Mouse (Mus musculus) heart, postnatal 4 days (tissue): ENCODE data around the gene Dock2. TPM values are rescaled to one million over a fixed set of nuclear protein-coding genes. Genes with fewer than 3 reads are reported as not detected.
"Not testable (repeated sequence)": the region's sequence is repeated elsewhere in the genome, so short reads cannot be mapped to it uniquely, and the experiment has no call there.

Source experiments
- DNase-seq: peaks from one replicate; pipeline ENCODE4 v3.0.0; 2021
- total RNA-seq, 2 experiments: library from RNA; stranded (reverse); gene quantifications; 2 replicates each; pipeline ENCODE4 v1.2.3; 2021

Gene Dock2
- total RNA-seq: 1 to 10 TPM; 1.4 to 1.7 TPM

DNA sequence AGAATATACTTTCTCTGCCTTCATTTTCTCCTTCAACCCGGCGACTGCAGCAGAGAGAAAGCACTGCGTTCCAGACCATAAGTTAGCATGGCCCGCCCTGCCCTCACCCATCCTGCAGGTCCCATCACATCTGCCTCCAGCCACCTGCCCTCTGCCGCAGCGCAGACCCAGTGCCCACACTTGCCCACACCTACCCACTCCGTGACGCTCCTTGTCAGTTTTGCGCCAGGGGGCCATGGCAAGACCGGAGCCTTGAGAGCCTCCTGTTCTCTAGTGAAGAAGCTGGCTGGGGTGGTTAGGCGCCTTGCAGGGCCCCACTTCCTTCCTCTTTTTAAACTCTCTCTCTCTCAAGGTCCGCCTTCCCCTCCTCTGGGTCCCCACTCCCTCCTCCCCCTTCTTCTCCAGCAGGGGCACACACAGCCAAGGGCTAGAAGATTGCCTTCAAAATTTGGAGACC is at the start of gene Dock2:
Gene Dock2, minus strand, starts transcription at position 306 of the 457 bp plus-strand sequence.
- DNase-seq: no peak

DNA sequence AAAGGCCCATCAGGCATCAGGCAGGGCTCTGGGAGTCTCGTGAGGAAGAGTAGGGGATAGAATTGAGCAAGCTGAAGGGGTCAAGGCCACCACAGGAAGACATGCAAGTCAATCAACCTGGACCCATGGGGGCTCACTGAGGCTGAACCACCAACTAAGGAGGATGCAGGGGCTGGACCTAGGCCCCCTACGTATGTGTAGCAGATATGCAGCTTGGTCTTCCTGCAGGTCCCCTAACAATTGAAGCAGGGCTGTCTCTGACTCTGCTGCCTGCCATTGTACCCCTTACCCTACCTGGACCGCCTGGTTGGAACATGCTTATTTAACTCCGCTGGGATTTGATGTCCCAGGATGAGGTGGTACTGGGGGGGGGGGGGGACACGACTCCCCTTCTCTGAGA is 49.0 kb upstream of the Dock2 start:
- DNase-seq: no peak

DNA sequence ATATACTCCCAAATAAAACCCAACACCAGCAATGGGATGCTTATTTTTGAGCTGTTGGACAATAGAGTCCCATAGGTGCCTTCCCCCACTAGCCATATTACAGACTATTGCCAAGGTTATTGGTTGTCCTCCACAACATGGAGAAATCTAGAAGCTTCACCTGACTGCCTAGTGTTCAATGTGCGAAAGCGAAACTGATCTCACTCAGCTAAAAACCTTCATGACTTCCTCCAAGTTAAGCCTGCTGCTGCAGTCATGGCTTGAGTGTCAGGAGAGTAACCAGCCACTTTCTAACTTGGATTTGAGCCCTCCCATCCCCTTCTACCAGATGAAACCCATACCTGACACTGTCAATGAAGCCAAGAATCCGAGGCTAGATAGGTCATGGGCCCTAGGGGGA is 44.1 kb upstream of the Dock2 start:
- DNase-seq: no peak

DNA sequence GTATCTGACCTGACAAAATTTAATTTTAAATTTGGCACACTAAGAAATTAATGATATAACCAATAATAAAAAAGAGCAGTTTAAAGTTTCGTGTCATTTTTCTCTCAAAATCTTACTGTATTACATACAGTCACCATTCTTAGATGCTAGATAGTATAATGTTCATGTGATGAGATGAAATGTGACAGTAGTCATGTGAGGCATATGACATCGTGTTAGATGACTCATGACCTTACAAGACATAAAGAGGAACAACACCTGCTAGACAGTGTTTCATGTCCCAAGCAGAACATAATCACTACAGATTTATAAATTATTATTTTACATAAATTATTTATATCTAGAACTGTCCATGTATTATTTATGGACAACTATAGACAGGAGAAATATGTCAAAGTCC is 43.2 kb upstream of the Dock2 start:
- DNase-seq: no peak

DNA sequence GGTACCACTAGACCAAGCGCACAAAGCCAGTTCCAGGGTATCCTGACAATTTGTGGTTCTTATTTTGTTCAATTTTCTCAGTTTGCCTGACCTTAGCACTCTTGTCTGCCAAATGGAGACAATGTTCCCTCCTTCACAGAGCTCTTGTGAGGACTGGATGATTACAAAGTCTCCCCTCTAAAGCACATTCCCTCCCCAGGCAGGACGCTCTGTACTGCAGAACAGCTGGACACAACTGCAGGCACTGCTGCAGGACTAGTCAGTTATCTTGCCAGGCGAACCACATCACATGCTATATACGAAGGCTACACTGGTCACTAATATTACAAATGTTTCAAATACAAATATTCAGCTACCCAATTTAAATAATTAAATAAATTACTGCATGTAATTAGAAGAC is 41.1 kb upstream of the Dock2 start:
- DNase-seq: no peak

DNA sequence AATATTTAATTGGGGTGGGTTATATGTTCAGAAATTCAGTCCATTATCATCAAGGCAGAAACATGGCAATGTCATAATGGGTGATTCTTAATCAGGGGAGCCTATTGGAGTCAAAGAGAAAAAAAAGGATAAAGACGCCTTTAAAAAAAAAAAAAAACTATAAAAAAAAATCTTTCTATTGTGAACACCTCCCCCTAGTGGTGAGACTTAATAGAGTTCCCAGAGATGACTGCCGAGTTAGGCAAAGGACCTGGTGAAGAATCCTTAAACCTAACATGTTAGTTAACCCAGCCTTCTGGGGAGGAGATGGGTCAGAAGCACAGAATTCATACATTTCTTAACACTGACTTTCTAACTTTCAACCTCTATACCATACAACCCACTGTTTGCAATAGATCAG is 31.1 kb upstream of the Dock2 start:
- no peak for DNase-seq

DNA sequence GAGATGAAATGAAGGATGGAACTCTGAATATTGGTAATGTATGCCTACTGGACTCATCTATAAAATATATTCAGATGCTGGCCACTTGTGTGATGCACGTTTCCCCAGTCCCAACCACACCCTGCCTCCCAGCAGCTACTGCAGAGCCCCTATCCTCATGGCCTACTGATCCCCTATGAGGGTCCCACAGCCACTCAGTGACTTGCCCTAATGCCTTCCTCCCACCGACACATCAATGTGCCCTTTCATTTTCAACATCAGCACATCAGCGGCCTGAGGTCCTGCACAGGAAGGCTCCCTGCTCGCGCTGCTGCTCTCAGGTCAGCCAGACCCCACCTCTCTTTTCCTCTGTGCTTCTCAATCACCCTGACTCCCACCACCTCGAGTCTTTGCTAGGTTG is 30.6 kb upstream of the Dock2 start:
- DNase-seq: no peak

DNA sequence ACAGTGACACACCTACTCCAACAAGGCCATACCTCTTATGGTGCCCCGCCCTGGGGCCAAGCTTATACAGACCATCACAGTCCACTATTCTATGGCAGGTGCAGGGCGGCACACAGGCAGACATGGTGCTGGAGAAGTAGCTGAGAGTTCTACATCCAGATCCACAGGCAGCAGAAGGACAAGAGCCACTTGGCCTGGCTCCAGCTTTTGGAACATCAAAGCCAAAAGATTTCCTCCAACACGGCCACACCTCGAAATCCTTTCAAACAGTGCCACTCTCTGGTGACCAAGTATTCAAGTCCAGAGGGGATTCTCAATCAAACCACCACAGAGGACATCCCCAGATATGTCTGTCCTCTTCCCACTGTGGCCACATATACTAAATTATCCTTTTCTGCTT is 21.3 kb upstream of the Dock2 start:
- not testable (repeated sequence) for DNase-seq

DNA sequence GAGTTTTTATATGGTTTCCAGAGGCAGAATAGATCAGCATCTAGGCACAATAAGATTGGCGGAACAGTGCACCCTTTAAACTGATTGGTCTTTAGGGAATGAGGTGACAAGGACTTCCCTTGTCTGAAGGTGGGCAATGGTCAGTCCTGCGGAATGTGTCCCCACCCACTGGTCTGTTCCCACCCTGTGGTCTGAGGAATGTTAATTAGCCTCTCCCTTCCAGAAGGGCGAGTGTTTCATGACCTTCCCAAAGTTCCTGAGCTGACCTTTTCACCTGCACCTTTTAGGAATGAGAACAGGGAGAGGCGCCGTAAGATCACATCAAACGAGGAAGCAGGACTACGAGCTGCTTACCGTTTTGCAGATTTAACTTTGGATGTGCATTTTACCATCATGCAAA is 14.4 kb upstream of the Dock2 start:
- DNase-seq: not testable (repeated sequence)

DNA sequence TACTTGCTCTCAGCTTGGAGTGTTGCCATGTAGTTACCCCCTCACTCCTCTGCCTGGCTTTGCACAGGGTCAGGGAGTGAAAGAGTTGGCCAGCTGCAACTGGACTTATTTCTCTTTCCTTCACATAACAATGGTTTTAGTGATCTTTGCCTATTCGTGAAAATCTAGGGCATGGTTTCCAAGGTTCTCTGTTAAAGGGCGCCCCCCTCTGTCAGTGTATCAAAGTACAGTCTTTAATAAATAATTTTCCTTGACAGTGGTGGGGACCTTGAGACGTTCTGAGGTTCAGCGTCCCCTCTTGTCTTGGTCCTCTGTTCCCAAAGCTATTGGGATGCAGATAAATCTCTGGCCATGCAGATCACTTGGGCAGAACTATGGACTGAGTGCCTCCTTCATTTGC is 12.4 kb upstream of the Dock2 start:
- DNase-seq: no peak

- DNase-seq: no peak
Measured at GRCm38 (mm10) chr11:34791872-34792271, 8.2 kb upstream of the Dock2 start.

GRCm38 (mm10) chr11:34784864-34785263 is 1.2 kb upstream of the Dock2 start:
- no peak for DNase-seq

- DNase-seq: no peak
Measured at GRCm38 (mm10) chr11:34782516-34783430, 919 bp downstream of the Dock2 start.

DNA sequence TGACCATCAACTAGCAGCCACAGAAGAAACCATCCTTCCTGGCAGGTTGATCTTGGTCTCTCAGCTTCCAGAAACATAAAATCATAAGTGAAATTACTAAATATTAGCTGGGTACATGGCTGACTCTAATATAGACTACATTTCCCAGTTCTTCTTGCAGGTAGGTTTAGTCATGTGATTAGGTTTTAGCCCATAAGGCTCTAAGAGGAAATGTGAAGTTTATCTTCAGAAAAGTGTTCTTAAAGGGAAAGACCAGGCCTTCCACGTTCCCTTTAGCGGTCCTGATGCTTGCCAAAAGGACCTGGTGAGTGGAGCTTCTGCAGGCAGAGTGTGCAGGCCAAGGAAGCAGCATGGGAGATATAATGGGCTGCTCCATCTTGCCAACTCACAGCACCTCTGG is 2.9 kb downstream of the Dock2 start:
- no peak for DNase-seq

GRCm38 (mm10) chr11:34779966-34780365 is 3.7 kb downstream of the Dock2 start:
- DNase-seq: no peak

DNA sequence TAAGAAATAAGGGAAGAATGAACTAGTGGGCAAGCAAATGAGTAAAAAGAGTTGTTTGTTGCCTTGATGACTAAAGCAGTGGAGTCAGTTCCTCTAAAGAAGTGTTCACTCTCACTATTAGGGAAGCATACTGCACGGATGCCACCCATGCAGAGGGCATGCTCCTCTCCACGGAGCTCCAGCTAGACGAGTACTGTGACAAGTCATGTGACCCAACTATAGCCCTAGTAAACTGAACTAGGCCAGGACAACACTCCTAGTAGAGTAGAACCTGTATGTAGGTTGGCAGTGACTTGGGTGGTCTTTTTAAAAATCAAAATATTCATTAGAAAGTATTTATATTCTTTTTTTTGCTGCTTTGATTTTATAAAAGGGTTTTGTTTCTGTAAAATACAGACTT is 5.3 kb downstream of the Dock2 start:
- no peak for DNase-seq

DNA sequence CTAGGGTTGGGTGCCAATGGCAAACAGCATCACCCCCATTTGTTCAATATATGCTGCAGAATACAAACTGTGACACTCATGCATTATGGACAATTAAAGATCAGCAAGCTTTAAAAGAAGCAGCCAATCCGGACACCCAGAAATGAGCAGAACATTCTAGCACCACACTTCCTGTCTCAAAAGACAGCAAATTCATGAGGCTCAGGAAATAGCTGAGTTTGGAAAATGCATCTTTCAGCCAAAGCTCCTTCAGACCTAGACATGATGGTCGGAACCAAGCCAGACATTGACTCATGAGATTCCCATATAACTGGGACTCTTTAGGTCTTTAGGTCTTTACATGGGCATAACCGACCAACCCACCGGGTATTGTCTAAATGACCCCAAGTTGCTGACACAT is 6.2 kb downstream of the Dock2 start:
- no peak for DNase-seq

GRCm38 (mm10) chr11:34776054-34776453 is 7.6 kb downstream of the Dock2 start:
- no peak for DNase-seq

- DNase-seq: no peak
Measured at GRCm38 (mm10) chr11:34774636-34775035, 9.1 kb downstream of the Dock2 start.

- no peak for DNase-seq
Measured at GRCm38 (mm10) chr11:34773304-34773895, 10.3 kb downstream of the Dock2 start.

DNA sequence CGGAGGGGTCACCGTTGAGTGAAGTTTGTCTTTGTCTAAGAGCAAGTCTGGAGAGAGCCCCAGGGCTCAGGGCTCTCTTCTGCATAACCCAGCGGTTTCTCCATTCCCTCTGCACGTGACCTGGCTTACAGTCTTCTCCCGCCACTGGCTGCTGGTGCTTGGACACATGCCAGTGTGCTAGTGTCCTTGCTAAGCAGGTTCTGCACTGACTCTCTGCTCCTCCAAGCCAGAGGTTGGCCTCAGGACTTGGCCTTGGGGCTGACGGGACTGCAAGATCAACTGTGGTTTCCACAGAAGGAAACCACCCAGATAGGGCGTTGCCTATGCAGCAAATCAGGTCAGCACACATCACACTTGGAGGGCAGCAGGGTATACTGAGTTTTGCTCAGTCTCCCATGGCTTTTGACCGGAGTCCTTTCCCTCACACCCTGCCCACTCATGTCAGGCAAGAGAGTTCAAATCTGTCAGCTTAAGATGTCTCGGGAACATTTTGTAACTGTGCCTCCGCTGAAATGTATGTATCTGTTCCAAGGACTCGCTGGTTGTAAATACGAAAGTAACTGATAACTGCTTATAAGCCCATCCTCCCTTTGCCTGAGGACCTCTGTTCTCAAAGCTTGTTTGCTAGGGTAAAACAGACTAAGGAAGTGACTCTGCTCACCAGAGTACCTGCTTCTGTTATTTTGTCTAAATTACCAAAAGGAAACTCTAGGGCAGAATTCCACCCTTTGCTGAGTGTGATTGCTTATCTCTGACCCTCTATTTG is 12.3 kb downstream of the Dock2 start:
- DNase-seq: peak; percentile 57

DNA sequence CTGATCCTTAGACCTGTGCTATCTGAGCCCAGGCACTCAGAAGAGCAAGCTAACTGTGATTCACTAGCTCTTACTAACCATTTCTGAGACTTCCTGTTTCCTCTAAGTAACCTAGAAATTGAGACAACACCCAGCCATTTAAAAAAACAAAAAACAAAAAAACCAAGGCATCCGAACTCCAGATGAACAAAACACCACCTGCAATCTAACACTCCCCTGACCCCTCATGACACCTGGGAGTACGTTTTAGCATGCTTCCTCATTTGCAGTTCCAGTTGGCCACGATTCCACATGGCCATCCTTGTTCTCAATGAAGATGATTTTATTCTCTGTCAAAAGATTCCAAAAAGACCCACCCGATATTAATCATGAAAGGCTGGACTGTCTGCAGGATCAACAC is 13.0 kb downstream of the Dock2 start:
- no peak for DNase-seq

GRCm38 (mm10) chr11:34769946-34770345 is 13.7 kb downstream of the Dock2 start:
- DNase-seq: no peak
